Mouse (Mus musculus): ENCODE results near the gene Gatad1.
A peak's percentile ranks its signal among the peaks of the same experiment; 100 is the strongest.
"Not testable (repeated sequence)": the region's sequence is repeated elsewhere in the genome, so short reads cannot be mapped to it uniquely, and the experiment has no call there.

Gene Gatad1

GRCm38 (mm10) chr5:3657085-3657484, at the start of gene Gatad1:
Gene Gatad1 (minus strand): TSS chr5:3657185.
- DNase-seq, result no peak

GRCm38 (mm10) chr5:3702180-3702579, 45.2 kb upstream of the Gatad1 start:
- no peak for DNase-seq

- no peak for DNase-seq
Measured at GRCm38 (mm10) chr5:3700025-3700424, 43.0 kb upstream of the Gatad1 start.

GRCm38 (mm10) chr5:3696031-3696430, 39.0 kb upstream of the Gatad1 start:
- no peak for DNase-seq

GRCm38 (mm10) chr5:3695191-3695590, 38.2 kb upstream of the Gatad1 start:
- DNase-seq, result no peak

- DNase-seq, result no peak
Measured at GRCm38 (mm10) chr5:3692956-3693355, 36.0 kb upstream of the Gatad1 start.

- DNase-seq, result no peak
Measured at GRCm38 (mm10) chr5:3691283-3691682, 34.3 kb upstream of the Gatad1 start.

GRCm38 (mm10) chr5:3688298-3688697, 31.3 kb upstream of the Gatad1 start:
- no peak for DNase-seq

GRCm38 (mm10) chr5:3669938-3670554, 13.1 kb upstream of the Gatad1 start:
- no peak for DNase-seq

- DNase-seq, result no peak
Measured at GRCm38 (mm10) chr5:3666585-3666984, 9.6 kb upstream of the Gatad1 start.

- DNase-seq, result no peak
Measured at GRCm38 (mm10) chr5:3665225-3665624, 8.2 kb upstream of the Gatad1 start.

GRCm38 (mm10) chr5:3653801-3654200, 3.2 kb downstream of the Gatad1 start:
- no peak for DNase-seq

GRCm38 (mm10) chr5:3652903-3653575, 3.9 kb downstream of the Gatad1 start:
- not testable (repeated sequence) for DNase-seq

GRCm38 (mm10) chr5:3651621-3652020, 5.4 kb downstream of the Gatad1 start:
- DNase-seq, result no peak

- no peak for DNase-seq
Measured at GRCm38 (mm10) chr5:3650881-3651280, 6.1 kb downstream of the Gatad1 start, which contains the start of gene Tmbim7. Gene Tmbim7 (plus strand): TSS chr5:3651181.

- no peak for DNase-seq
Measured at GRCm38 (mm10) chr5:3648849-3649210, 8.2 kb downstream of the Gatad1 start.

- no peak for DNase-seq
Measured at GRCm38 (mm10) chr5:3648206-3648848, 8.7 kb downstream of the Gatad1 start.

GRCm38 (mm10) chr5:3647708-3648121, 9.3 kb downstream of the Gatad1 start:
- DNase-seq, result peak; percentile 94

- peak; percentile 77 for DNase-seq
Measured at GRCm38 (mm10) chr5:3646991-3647707, 9.8 kb downstream of the Gatad1 start.

- no peak for DNase-seq
Measured at GRCm38 (mm10) chr5:3646539-3646938, 10.4 kb downstream of the Gatad1 start.

GRCm38 (mm10) chr5:3645326-3645725, 11.7 kb downstream of the Gatad1 start:
- DNase-seq, result no peak

- DNase-seq, result no peak
Measured at GRCm38 (mm10) chr5:3644621-3645020, 12.4 kb downstream of the Gatad1 start.

- no peak for DNase-seq
Measured at GRCm38 (mm10) chr5:3635286-3635685, 21.7 kb downstream of the Gatad1 start.

- peak; percentile 17 for DNase-seq
Measured at GRCm38 (mm10) chr5:3633951-3634350, 23.0 kb downstream of the Gatad1 start.

Measured in embryo, embryonic 11 days (tissue).